Mouse (Mus musculus): Measurements from ENCODE around the gene Lrch4.

DNA sequence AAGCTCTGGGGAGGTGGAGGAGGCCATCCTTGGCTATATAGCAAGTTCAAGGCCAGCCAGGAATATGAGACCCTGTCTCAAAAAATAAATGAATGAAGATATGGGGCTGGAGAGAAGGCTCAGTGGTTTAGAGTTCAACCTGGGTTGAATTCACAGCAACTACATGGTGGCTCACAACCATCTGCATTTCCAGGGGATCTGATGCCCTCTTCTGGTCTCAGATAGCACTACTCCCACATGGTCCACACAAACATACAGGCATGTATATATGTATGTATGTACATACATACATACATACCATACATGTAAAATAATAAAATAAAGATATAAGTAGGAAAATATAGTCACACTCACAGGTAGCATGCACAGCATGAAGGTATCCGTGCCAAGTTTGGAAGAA is 41.3 kb downstream of the Lrch4 start:
- TF ChIP-seq CTCF (IDR thresholded peaks at IDR 0.05; ENCODE audit: low read depth, low read length), result no peak
- TF ChIP-seq TAL1 (conservative IDR thresholded peaks at IDR 0.05; ENCODE audit: low read depth, low read length), result no peak
- no peak for TF ChIP-seq GATA1 (IDR thresholded peaks at IDR 0.05; ENCODE audit: borderline replicate concordance, low read length)
- TF ChIP-seq POLR2AphosphoS5 (IDR thresholded peaks at IDR 0.05; ENCODE audit: insufficient replicate concordance, low read depth, low read length), result no peak
- no peak for TF ChIP-seq GATA2 (IDR thresholded peaks at IDR 0.05; ENCODE audit: borderline replicate concordance, low read depth, low read length)
